Mouse (Mus musculus): Measurements from ENCODE around the gene Gmds.

Gmds gene

DNA sequence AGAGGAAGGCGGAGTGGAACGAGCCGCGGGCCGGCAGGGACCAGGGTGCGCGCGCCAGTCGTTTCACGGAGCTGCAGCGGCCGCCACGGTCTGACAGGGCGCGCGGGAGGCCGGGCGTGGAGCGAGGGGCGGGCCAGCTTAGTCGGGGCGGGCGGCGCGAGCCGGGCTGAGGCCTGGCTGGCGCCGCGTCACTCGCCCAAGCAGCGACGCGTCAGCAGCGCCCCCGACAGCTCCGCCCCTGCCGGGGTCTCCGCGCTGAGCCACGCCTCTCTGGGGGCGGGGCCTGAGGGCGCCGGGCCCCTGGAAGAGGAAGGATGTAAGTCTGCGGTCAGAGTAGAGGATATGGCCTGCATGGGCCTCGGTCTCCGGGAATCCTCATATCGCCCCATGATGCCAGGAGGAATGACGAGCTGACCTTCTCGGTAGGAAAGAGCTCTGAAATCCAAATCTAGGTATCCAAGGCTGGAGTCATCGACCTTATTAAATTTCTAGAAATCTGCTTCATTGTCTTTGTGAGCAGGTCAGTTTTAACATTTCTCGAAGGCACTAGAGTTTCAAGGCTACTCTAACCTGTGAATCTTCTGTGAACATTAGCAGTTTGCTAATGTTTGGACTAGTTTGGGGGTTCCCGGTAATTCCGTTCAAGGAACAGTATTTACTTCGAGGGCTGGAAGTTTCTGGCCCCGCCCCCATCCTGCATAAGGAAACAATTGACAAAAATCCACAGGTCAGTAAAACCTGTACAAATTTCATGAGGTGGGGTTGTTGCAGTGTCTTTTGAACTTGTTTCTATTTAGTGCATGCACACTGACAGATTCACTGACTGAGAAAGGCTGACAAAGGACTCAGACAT lies at the start of gene Gmds:
Gmds (minus strand) TSS at position 228 of the 853 bp plus-strand sequence.
- DNase-seq (ENCODE audit: low spot score), result peak; percentile 94

DNA sequence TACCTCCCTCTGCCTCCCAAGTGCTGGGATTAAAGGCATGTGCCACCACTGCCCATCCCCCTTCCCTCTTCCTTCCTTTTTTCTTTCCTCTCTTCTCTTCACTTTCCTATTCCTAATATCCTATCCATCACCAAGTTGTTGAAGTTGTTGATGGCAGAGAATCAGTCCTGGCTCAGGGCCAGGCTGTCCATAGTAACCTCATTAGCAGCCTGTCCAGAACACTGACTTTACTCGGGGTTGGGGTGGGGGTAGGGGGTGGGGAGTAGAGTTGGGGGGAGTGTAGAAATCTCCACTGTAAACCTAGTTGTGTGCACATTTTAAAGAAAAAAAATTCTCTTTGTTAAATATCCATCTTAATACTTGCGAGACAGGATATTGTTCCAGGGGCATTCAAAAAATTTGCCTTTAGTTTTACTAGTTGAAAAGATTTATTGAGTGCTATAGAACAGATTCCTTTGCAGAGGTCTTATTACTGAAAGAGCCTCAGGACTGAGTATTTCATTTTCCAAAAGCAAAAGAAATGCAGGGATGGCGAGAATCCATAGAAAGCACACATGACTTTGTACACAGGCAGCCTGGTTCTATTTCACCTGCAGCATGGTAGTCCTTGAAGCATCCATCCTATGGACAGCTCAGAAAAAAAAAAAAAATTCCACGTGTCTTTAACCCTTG lies 47.0 kb upstream of the Gmds start:
- DNase-seq (ENCODE audit: low spot score), result no peak

- DNase-seq (ENCODE audit: low spot score), result no peak
Measured at GRCm38 (mm10) chr13:32382227-32383010, 43.9 kb upstream of the Gmds start.

DNA sequence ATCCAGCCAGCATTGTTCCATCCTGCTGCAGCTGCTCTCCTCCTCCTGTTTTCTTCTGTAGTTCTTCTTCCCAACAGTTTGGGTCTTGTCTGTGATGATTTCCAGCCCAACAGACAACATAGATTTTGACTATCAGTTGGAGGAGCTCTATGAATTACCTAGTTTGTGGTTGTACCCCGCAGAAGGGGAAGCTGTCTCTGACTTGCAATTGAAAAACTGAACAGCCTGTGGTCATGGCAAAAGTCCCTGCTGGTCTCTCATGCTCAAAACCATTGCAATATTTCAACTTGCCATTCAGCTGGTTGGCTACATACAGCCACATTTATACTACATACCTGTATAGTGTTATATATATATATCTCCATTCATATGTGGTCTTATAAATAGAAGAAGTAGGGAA lies 40.1 kb upstream of the Gmds start:
- no peak for DNase-seq (ENCODE audit: low spot score)

GRCm38 (mm10) chr13:32372531-32372883 lies 34.0 kb upstream of the Gmds start:
- no peak for DNase-seq (ENCODE audit: low spot score)

DNA sequence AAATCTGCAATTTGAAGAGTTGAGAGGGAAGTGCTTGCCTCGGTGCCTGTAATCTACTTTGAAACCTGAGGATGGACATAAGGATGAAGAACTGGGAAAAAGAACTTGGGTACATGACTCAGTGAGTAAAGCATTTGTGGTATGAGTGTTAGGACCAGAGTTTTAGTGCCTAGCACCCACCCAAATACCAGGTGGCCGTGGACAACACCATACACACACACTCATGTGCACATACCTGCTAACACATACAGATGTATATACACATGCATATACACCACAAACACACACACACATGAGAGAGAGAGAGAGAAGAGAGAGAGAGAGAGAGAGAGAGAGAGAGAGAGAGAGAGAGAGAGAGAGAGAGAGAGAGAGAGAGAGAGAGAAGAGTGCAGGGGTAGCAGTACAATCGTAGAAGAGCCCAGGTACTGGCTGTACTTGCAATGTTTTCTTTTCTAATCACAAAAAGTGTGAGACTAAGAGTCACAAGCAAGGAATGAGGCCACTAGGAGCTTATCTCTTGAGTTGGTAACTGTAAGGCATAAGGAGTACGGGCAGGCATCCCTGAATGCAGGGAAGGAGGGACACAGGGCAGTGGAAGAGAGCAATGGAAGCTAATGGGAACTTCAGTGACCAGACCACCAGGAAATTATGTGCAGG lies 33.5 kb upstream of the Gmds start:
- no peak for DNase-seq (ENCODE audit: low spot score)

GRCm38 (mm10) chr13:32370751-32371150 lies 32.2 kb upstream of the Gmds start:
- no peak for DNase-seq (ENCODE audit: low spot score)

DNA sequence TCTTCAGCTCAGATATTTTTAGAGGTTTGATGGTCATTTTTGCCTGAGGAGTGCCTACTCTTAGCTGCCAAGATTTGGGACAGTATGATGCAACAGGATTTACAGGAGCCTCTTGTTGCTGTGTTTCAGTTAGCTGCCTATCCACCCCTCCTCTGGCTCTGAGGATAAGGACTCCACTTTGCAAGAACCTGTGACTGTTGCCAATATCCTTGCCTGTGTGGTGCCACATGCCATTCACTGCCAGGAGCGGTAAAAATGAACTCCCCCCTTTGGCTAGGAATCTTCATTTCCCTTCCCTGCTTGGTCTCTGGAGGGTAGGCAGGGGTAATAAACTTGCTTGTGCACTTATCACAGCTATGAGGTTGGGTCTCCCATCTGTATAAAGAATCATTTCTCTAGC lies 31.6 kb upstream of the Gmds start:
- no peak for DNase-seq (ENCODE audit: low spot score)

- DNase-seq (ENCODE audit: low spot score), result no peak
Measured at GRCm38 (mm10) chr13:32337735-32338512, 616 bp downstream of the Gmds start.

DNA sequence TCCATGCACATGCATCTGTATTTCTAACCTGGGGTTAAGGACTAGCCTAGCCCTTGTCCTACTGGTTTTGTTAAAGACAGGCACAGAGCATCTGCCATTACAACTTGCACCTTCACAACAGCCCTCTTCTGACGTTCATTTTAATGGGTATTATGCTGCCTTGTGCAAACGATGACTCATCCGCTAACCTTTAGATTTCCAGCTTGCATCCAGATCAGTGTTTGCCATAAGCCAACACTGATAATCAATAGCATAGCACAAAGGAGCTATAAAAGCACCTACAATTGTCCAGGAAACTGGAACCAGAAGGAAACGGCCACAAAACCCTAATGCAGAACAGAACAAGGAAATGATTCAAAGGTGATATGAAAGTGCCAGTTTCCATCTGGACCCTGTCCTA lies 20.2 kb downstream of the Gmds start:
- DNase-seq (ENCODE audit: low spot score), result no peak

- DNase-seq (ENCODE audit: low spot score), result no peak
Measured at GRCm38 (mm10) chr13:32317354-32317753, 21.2 kb downstream of the Gmds start.

DNA sequence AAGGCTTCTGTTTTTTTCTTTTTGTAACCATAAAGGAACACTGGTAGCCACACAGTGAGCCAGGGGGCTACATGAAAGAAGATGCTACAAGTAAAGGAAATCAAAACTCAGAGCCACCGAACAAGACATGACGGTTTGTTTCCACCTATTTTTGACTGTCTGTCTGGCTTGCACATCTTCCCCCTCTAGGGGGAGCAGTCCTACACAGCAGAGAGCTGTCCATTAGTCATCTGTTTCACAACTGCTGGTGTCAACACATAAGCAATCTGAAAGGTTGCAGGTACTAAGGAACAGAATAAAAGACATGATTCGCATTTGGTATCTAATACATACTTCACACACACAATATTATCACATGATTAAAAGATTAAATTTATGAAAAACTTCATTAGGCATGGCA lies 25.9 kb downstream of the Gmds start:
- DNase-seq (ENCODE audit: low spot score), result peak; percentile 71

DNA sequence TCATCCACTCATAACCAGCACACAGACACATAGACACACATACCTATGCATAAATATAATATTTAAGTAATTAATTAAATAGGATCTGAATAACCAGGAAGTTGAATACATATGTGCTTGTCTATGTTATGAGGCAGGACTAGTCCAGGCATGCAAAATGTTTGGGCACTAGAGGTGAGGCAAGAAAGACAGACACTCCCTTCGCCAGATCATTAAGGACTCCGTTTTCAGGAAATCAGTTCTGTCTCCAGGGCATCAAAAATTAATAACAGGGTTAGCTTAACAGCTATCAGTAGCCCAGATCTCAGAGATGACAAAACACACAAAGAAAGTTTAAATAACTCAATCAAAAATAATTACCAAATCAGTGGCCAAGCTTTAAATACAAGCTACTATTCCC lies 27.1 kb downstream of the Gmds start:
- no peak for DNase-seq (ENCODE audit: low spot score)

DNA sequence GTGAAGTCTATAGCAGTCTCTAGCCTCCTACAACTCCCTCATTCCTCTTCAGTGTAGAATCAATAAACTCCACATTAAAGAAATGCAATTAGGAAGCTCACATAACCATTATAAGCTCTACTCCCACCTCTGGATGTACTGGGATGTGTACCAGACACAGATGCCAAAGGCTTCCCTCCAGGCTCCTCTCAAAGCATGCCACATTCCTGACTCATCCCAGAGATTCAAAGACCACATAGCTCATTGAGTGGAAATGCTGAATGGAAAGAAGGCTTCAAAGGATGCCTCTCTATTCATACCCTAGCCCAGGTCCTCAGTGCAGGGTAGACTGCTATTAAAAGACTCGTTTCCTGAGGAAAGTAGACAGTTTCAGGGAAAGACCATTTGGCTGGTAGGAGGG lies 40.1 kb downstream of the Gmds start:
- DNase-seq (ENCODE audit: low spot score), result no peak

- peak; percentile 31 for DNase-seq (ENCODE audit: low spot score)
Measured at GRCm38 (mm10) chr13:32297398-32297797, 41.1 kb downstream of the Gmds start.

DNA sequence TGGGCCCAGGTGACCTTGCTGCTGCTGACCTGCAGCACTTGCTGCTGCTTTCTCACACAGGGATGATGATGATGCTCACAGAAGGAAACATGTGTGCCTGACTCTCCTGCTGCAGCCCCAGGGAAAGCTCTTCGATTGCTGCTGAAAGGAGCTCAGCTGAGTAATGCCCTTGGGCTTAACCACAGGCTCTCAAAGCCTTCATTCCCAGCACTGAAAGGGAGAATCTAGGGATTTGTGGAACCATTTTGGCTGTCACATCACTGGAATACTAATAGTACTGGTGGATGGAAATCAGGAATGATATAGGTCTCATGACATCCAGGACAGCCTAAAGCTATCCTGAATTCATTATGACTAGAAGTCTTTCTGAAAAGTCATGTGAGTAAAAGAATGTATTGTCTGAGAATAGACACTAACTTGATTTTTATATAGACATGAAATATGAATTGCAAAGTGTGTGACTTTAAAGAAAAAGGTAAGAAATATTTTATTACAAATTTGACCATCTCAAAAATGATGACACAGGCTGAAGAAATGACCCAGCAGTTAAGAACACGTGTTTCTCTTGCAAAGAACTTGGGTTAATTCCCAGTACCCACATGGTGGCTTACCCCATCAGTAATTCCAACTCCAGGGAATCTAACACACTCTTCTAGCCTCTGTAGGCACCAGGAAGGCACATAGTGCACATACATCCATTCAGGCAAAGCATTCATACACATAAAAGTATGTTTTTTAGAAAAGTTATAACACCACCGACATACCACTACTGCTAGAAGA lies 43.9 kb downstream of the Gmds start:
- no peak for DNase-seq (ENCODE audit: low spot score)

DNA sequence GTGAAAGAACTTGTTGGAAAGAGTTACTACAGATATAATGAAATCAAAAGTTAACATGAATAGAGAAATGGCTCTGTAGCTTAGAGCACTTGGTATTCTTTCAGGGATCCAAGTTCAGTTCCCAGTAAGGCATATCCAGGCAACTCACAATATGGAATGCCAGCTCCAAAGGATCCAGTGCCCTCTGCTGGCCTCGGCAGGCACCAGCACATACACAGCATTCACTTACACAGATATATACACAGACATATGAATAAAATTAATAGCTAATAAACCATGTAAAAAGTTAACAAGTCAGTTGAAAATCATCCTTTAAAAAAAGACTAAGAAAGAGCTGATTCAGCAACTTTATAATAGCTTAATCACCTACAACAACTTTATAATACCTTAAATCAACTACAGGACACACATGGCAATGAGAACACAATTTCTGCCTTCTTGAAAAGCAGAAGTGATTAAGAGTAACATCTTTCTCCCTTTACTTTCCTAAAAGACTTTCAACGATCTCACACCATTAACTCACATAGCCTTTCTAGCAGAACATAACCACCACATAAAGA lies 65.5 kb downstream of the Gmds start:
- no peak for DNase-seq (ENCODE audit: low spot score)

GRCm38 (mm10) chr13:32269757-32270156 lies 68.8 kb downstream of the Gmds start:
- DNase-seq (ENCODE audit: low spot score), result no peak

DNA sequence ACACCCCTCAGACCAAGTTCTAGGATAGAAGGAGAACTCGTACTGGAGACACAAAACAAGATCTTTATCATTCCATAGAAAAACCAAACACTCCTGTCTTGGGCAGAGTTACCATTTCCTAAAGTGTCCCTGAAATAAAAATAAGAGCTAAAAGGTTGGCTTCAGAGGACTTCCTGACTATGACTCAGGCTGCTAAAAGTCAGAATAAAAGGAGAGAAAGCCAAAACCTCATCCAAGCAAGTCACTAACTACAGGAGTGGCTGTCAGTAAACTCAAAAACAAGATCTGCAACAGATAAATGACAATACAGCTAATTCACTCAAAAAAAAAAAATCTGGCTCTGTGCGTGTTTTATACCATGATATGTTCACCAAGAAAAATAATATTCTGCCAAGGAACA lies 69.3 kb downstream of the Gmds start:
- no peak for DNase-seq (ENCODE audit: low spot score)

DNA sequence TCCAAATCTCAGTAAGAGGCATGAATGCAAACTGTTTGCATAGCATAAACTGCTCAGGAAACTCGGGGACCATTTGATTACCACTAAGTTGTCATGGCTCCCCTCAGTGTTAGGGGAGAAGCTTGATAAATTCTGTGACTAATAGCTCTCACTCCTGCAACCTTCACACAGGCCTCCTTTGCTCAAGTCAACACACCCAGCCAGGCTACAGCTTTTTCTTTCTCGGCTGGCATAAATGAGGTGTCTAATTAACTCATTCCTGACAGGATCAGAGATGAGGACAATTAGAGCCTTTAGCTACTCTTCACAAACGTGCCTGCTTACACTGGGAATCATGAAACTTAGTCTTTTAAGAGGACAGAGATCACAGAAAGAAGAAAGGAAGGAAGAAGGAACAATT lies 70.3 kb downstream of the Gmds start:
- DNase-seq (ENCODE audit: low spot score), result no peak

Measured in lung, postnatal 25 days (tissue).